Mouse (Mus musculus) thymus, postnatal 0 days (tissue): ENCODE data around the gene 1600014C10Rik. TPM values are rescaled to one million over a fixed set of nuclear protein-coding genes. Genes with fewer than 3 reads are reported as not detected.

Experiments
- DNase-seq: peaks from one replicate; pipeline ENCODE4 v3.0.0-alpha.2; 2015; ENCODE audit warnings: low spot score
- polyA plus RNA-seq: library from polyadenylated mRNA; unstranded; fragments of >200 nt; fragmentation: Nextera tagmentation; extraction: Ambion mirVana; gene quantifications from 2 replicates; pipeline ENCODE4 v1.2.1, GENCODE M21; 2015

1600014C10Rik gene
- polyA plus RNA-seq, result 52.8 and 59.9 TPM in 2 replicates

DNA sequence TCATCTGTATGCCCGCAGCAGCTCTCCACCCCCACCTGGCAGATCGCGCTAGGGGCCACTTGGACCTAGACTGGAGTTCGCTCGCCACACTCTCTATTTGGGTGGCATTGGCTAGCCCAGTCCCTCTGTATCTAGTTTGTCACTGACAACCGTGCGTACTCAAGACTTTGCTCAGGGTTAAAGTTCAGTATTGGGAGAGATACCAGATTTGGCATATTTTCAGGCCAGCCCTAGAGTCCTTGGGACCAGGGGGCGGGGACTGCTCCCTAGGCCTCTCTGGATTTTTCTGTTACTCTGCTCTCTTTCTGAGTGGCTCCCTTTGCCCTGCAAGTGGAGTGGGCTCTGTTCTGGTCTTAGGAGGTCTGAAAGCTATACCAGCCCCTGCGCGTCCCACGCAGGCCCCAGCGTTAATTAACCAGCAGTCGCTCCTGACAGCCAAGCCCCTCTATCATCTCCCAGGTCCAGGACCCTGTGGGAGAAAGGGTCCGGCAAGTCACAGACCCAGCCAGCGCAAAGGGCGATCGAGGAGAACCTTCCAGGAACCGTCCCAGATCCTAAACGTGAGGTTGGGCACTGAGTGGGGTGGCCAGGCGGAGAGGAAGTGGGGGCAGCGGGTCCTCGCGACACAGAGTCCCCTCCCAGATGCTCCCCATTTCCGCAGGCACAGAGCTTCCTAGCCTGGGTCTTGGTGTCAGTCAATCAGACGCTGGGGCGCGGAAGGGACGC is at the start of gene 1600014C10Rik:
TSS of gene 1600014C10Rik (plus strand) at position 256 of the 726 bp plus-strand sequence.
- no peak for DNase-seq

DNA sequence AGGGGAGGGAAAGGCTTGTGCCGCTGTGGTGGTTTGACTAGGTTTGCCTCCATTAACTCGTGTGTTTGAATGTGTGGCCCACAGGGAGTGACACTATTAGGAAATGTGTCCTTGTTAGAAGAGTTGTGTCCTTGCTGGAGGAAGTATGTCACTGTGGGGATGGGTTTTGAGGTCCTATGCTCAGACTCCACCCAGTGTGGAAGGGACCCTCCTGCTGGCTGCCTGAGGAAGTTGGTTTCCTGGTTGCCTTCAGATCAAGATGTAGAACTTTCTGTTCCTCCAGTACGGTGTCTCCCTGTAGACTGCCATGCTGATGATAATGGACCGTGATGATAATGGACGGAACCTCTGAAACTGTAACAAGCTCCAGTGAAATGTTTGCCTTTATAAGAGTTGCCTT is 48.5 kb upstream of the 1600014C10Rik start:
- DNase-seq, result no peak

DNA sequence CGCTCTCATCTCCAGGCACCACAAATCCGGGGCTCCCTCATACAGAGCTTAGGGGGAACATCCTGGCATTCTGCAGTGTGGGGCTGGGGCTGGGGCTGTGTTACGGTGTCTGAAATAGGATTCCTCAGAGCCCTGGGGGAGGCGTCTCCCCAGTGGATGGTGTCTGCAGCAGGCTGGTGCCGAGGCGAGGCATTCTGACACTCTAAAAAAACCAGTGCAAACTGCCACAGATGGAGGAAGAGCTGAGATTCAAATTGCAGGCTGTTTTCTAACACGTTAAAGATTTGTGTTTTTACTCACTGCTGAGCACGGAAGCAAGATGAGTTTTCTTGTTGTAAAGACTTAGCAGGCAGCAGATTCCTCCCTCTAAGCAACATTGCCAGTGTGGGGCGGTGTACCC is 42.7 kb upstream of the 1600014C10Rik start:
- DNase-seq, result no peak

DNA sequence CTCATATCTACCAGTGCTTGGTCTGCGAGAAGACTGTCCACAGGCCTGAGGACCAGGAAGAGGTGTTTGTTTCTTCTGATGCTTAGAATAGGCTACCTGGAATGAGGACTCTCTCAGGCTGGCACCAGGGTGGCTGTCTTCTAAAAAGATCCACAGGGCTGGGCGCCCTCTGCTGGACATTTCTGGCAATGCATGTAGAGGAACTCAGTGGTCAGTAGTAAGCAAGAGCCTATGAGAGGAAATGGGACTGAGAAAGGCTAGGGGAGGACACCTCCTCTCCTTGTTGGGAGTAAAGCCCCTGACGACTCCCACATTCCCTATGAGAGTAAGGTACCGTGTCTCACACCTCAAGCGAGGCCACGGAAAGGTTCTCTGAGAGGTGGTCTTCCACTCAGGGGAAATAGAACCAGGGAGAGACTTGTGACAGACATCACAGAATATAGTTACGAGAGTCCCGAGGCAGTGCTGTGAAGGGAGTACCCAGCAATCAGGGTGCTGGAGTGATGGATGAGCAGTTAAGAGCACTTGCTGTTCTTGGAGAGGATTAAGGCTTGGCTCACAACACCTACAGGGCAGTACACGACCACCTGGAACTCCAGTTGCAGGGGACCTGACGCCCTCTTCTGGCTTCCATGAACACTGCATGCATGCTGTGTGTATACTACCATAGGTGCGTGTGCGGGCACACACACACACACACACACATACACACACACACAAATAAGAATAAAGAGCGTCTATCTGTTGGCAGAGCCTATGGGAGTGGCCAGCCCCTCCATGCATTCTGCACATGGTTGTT is 41.1 kb upstream of the 1600014C10Rik start:
- peak; percentile 84 for DNase-seq

DNA sequence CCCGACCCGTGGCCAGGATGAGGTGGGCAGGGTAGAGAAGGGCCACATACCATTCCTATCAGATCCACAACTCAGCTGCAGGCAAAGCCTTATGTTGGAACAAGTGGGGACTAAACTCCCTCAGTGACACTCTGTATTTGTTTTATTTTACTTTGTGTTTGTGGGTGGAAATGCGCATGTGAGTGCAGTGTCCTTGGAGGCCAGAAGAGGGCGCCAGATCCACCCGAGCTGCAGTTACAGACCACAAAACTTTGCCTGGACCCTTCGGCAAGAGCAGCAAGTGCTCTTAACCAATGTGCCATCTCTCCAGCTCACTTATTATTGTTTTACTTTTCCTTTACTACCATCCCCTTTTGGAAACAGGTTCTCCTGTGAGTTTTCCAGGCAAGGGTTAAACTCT is 35.5 kb upstream of the 1600014C10Rik start:
- DNase-seq, result no peak

DNA sequence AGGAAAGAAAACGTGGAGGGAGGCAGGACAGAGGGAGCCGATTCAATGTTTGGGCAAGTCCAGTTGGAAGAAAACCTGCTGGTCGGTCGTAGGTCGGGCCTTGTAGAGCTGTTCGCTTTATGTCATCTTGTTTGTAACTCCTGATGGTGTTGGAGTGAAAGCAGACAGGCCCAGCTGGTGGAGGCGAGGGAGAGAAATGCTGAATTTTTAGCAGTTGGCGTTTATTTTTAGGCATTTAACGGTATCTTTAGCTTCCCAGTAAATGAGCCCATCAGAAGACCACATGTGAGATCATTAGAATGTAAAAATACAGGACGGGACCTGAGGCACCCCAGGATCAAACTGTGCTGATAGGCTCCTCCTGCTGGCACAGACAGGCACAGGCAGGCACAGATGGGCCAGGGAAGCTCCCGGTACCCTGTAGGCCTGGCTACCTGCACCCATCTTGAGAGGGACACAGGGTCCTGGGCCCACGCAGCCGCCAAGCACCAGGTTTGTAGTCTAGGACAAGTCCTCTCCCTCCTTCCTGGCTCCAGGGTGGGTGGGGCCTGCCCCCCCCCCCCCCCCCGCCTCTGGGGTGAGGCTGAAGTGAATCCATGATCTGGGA is 31.2 kb upstream of the 1600014C10Rik start:
- DNase-seq, result no peak

DNA sequence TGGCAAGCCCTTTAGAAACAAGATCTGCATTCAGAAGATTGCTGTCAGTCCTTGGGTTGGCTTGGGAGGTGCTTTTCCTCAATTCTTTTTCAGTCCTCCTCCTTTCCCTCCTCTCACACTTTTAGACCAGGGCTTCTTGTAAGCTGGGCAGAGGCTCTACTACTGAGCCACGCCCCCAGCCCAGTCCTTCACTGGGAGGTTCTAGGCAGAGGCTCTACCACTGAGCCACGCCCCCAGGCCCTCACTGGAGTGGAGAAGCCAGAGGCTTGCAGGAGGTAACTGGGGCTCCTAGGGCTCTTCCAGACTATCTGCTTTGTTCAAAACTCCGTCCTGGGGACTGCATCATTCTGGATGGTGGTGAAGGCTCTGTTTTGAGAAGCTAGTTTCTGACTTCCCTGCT is 30.4 kb upstream of the 1600014C10Rik start:
- no peak for DNase-seq

DNA sequence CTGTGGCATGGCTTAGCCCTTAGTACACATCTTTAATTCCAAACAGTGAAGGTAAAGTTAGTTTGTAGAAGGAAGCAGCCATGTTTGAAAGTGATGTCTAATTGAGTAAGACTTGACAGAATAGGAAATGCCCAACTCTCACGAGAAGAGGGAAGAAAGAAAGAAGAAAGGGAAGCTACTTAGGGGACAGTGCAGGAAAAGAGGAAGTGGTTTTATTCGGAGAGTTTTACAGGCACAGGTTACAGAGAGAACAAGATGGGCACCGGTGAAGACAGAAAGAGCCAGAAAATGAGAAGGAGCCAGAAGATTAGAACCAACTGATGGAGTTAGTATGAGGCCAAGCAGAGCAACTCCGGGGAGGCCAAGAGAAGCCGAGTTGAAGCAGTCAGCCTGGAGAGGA is 27.2 kb upstream of the 1600014C10Rik start:
- no peak for DNase-seq

DNA sequence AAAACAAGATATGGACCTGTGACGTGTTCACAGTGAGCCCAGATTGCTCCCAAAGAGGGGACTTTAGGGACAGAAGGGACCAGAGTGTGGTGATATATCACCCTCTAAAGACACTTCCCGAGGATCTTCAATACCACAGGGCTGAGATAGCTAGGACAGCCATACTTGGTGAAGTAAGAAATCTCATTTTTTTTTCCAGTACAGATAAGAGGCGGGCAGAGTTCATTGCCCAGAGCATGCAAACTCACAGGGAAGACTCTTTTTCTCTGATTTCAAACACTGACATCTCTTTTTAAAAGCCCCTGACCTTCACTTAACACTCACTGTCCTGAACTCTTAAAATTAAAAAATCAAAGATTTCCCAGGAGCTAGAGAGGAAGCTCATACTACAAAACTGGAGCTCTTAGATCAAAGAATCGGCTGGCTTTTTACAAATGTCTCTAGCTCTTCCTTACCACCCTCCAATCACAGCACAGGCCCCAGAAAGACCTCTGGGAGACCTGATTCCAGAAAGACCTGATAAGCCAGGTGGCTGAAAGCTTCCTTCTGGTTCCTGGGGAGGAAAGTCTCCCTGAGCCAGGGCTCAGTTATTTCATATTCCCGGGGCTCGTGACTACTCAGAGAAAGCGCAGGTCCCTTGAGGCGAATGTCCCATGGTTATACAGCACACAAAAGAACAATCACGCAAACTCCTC is 24.1 kb upstream of the 1600014C10Rik start:
- no peak for DNase-seq

DNA sequence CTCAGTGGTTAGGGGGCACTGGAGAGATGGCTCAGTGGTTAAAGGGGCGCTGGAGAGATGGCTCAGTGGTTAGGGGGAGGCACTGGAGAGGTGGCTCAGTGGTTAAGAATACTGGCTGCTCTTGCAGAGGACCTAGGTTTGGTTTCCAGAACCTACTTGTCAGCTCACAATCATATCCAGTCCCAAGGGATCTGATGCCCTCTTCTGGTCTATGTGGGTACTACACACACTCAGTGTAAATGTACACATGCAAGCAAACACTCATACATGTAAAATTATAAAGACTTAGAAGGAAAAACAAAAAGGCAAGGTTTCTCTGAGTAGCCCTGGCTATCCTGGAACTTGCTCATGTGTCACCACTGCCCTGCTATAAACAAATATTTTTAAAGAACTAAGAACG is 21.6 kb upstream of the 1600014C10Rik start:
- no peak for DNase-seq

DNA sequence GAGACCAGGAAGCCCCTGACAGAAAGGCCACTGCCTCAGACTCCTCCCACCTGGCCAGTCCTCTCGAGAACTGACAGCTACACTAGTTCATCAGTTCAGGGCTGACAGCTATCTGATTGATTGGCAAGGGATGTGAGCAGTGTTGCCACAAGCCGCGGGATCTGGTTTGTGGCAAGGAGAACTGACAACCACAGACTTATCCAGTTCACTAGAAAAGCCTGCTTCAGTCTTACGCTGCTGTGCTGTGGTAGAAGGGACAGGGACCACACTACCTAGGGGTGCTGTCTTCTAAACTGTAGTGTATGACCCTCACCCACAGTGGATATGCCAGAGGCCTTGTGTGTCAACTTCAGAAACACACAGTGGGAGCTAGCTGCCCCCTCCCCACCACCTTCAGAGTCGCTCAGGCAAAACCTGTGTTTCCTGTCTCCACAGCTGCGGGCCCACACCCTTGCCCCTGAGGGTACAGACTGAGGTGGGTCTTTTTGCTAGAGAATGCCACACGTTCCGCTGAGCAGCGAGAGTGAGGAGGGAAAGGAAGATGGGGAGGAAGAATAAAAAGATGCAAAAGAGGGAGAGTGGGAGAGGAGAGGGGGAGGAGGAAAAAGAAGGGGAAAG is 19.5 kb upstream of the 1600014C10Rik start:
- peak; percentile 55 for DNase-seq

DNA sequence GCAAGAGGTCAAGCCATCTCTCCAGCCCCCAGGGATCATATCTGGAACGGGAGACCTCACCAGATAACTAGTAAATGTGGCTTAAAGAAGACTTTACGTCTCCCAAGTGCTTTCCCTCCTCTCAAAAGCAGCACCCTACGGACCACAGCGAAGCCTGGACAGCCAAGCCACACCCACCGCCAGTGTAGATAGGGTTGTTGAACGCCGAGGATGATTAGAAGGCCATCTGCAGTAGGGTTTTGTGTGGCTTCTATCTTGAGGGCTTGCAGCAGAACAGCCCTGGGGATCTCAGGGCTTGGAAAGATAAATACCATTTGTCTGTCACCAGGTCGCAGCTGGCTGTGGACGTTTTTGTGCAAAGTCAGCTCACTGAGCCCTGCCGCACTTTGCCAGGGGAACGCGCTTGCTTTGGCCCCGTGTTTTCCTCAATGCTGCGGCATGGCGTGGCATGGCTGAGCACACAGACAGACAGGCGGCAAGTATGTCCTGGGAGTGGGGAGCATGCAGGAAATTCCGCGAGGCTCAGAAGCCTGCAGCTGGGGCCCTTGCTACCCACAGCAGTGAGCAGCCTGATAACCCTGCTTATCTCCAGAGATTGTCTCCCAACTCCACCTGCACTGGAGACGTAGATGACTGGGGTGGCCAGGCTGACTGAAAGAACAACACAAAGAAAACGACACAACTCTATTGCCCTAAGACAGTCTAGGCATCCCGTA is 15.9 kb upstream of the 1600014C10Rik start:
- no peak for DNase-seq

DNA sequence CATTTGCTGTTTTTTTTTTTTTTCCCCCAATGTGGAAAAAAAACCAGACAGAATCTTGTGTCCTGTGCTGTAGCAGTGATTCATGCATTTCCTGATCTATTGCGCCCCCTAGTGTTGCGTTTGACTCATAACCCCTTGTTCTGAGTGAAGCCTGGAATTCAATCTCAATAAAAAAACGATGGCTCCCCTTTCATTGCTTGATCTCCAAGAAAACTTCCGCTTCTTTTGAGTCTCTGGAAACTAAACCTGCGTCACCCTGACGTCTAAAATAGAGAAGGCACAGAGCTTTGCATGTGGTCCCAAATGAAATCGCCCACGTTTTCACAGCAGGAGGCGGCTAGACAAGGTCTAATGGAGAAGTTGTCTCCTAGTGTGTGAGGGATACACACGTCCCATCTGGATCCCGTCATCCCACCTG is 15.3 kb upstream of the 1600014C10Rik start:
- peak; percentile 73 for DNase-seq

DNA sequence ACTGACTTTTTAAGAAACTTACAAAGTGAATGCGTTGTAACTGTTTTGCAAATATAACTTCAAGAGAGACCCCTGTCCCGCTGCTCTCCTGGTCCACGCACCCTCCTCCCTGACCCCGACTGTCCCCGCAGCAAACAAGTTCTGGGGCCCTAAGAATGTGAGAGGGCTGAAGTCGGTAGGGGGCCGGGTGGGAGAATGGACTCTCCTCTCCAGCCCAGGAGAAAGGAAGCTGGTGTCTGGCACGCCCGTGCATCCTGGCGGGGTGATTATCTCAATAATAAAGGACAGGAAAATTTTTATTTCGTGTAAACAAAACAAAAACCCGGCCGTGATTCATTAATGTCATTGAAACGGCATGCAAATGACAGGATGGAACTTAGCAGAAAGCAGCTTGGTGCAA is 9.1 kb upstream of the 1600014C10Rik start:
- no peak for DNase-seq

DNA sequence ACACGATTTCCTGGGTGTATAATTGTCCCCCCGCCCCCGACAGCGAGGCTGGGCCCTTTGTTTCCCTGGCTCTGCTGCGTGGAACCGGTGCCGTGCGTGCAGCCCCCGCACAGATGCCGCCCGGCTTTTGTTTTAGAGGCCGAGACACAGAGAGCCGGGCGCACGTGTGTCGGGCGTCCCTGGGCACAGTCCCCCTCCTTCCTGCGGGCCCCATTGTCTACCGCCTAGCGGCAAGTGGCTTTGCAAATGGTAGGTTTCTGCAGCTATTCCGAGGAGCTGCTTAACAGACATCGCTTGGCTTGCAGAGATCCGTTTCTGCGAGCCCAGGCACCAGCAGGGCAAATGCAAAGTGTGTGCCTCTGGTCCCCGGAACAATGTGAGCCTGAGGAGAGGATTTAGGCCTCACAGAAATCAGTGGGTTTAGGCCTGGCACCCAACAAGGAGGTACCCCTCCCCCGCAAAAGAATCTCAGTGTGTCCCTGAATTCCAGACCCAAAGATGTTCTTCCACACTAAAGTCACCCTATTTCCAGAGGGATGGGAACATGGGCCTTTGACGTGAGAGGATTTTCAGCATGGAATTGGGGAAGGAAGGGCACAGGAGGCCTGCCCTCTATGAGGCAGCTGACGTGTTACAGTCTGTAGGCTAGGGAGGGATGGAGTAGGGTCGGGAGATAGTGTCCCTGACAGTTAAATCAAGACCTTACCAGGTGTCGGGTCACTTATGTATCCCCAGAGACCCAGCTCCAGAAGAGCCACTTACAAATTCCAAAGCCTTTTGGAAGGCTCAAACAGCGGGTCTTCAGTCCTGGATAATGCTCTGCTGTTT is 8.5 kb upstream of the 1600014C10Rik start:
- peak; percentile 67 for DNase-seq

DNA sequence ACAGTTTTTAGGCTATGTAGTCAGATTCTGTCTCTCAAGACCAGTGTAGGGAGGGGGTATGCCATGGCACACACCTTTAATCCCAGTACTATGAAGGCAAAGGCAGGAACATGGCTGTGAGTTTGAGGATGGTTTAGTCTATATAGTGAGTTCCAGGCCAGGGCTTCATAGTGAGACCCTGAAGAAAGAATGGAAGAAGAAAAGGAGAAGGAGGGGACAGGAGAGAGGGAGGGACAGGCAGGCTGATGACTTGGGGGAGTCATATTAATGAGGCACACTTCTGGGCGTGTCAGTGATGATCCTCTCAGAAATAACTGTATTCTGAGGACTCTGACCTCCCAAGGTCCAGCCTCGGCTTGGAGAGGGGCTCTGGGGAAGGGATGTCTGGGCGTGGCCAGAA is 7.0 kb upstream of the 1600014C10Rik start:
- no peak for DNase-seq

DNA sequence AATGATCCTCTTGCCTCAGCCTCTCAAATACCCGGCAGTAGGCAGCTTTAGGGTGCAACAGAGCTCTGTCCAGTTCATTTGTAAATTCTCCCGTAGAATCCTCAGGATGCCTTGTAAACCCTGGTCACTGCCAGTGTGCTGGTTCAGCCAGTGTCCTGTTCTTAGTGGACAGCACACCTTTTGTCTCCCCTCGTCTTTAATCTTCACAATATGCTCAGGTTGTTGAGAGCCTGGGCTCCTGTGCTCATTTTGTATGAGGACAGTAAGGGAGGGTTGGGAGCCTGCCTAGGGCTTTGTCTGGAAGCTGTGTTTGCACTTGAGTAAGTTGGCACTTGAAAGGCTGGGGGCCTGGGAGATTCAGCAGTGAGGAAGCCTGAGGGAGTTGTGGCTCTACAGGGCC is 3.1 kb upstream of the 1600014C10Rik start:
- DNase-seq, result no peak

DNA sequence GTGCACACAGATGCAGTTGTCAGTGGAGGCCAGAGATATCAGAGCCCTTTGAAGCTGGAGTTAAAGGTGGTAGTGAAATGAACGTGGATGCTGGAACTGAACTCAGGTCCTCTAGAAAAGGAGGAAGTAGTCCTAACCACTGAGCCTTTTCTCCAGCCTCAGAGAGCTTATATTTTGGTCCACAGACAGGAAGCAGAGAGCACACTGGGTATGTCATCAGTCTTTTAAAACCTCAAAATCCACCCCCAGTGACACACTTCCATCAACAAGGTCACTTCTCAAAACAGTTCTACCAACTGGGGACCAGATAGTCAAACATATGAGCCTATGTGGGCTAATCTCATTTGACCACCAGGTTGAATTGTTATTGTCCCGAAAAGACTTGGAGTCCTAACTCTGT is 1.7 kb upstream of the 1600014C10Rik start:
- no peak for DNase-seq

DNA sequence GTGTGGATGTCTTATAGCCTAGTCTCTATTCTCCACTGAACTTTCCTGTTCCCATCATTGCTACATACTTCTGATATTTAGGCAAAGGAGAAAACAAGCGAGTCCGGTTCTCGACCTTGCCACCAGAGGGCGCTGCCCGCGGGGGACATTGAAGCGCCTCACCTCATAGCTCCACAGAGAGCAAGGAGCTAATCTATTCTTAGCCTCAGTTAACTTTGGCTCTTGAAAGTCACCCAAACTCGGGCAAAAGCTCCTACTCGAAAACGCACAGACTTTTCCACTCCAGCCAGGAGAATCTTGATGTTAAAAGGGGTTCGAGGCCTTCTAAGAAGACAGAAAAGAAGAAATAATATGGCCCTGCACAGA is 438 bp upstream of the 1600014C10Rik start:
- DNase-seq, result peak; percentile 89
